Mouse (Mus musculus) liver, embryonic 11.5 days (tissue): ENCODE measurements around the gene Chchd5. TPM values are rescaled to one million over a fixed set of nuclear protein-coding genes. Genes with fewer than 3 reads are reported as not detected.

Source experiments
- ATAC-seq: fragments of 200-750 bp; cut with Nextera tagmentation; replicated peaks from 2 replicates; pipeline ENCODE4 v1.8.0; 2017; ENCODE audit warnings: moderate number of reproducible peaks, mild to moderate bottlenecking, moderate TSS enrichment, moderate library complexity; ENCODE audit not compliant: low FRiP score
- DNase-seq: peaks from one replicate; pipeline ENCODE4 v3.0.0-alpha.2; 2017; ENCODE audit warnings: low spot score
- H3K27ac ChIP-seq: fragments of 300-500 bp; sonication (generic); 2 replicates; pipeline ENCODE4 v1.5.1; 2014; ENCODE audit warnings: mild to moderate bottlenecking, low read depth, low read length, control low read depth
- H3K27me3 ChIP-seq: fragments of 300-500 bp; sonication (generic); replicated peaks from 2 replicates; pipeline ENCODE4 v1.6.1; 2014; ENCODE audit warnings: low read length, mixed read lengths; ENCODE audit not compliant: control insufficient read depth, insufficient read depth
- H3K36me3 ChIP-seq: fragments of 300-500 bp; sonication (generic); 2 replicates; pipeline ENCODE4 v1.6.1; 2014; ENCODE audit warnings: mild to moderate bottlenecking, low read length, moderate library complexity, mixed read lengths; ENCODE audit not compliant: control insufficient read depth, insufficient read depth
- H3K4me1 ChIP-seq: fragments of 300-500 bp; sonication (generic); replicated peaks from 2 replicates; pipeline ENCODE4 v1.6.1; 2014; ENCODE audit warnings: low read length, mixed read lengths; ENCODE audit not compliant: control insufficient read depth, insufficient read depth
- H3K4me2 ChIP-seq: fragments of 300-500 bp; sonication (generic); 2 replicates; pipeline ENCODE4 v1.6.1; 2014; ENCODE audit warnings: mild to moderate bottlenecking, control low read depth, moderate library complexity
- H3K4me3 ChIP-seq: fragments of 300-500 bp; sonication (generic); 2 replicates; pipeline ENCODE4 v1.5.1; 2014; ENCODE audit warnings: low read depth, low read length, control low read depth
- H3K9ac ChIP-seq: fragments of 300-500 bp; sonication (generic); 2 replicates; pipeline ENCODE4 v1.6.1; 2014; ENCODE audit warnings: low read depth, low read length, control low read depth
- H3K9me3 ChIP-seq: fragments of 300-500 bp; sonication (generic); 2 replicates; pipeline ENCODE4 v1.6.1; 2016; ENCODE audit warnings: low read length, inconsistent platforms, mixed read lengths; ENCODE audit not compliant: control insufficient read depth
- WGBS: fragments of 180-500 bp; shearing (Covaris S2); extraction: QIAGEN DNeasy Blood & Tissue Kit; methylation state at CpG from one replicate; pipeline ENCODE4 v1.1.7; 2014; 5-methylcytosine and 5-hydroxymethylcytosine counted together
- polyA plus RNA-seq: library from polyadenylated mRNA; unstranded; fragments of >200 nt; fragmentation: Nextera tagmentation; extraction: Ambion mirVana; gene quantifications from 2 replicates; pipeline ENCODE4 v1.2.1, GENCODE M21; 2014

Gene Chchd5
- polyA plus RNA-seq, 1 experiment from 2014 or later, result 18.6 TPM

- under 1% methylated on average over 35 of the region's 35 CpGs for WGBS
- Histone ChIP-seq H3K27ac (no peak within 1 kb of the TSS), H3K4me3 (peak within 1 kb of the TSS; percentile 77)
Measured at GRCm38 (mm10) chr2:129100784-129101310, 28.7 kb upstream of the Chchd5 start, which contains the start of gene Polr1b. Gene Polr1b, plus strand, starts transcription at chr2:129100995.

GRCm38 (mm10) chr2:129112924-129113323 is 16.6 kb upstream of the Chchd5 start:
- ATAC-seq, result no peak
- 92% methylated on average over 5 of the region's 5 CpGs for WGBS

More at GRCm38 (mm10) chr2:129100784-129101310, 28.7 kb upstream of the Chchd5 start, which contains the start of gene Polr1b:
- ATAC-seq (peak; percentile 99), DNase-seq (peak; percentile 93)
- peak within 1 kb of the TSS; percentile 81 for H3K9ac ChIP-seq
- no peaks in the 10 kb centered on the region for H3K9me3 ChIP-seq
- no peaks in the 10 kb centered on the region for H3K27me3 ChIP-seq
- H3K4me2 ChIP-seq, result peak within 1 kb of the TSS; percentile 66
- H3K4me1 ChIP-seq, result 0 out of 2 replicates have a peak, but pooled peaks cover 2% of the 10 kb centered on the region
- peaks cover 15% of the 10 kb centered on the region; the same call in 1 of the 2 replicates for H3K36me3 ChIP-seq

GRCm38 (mm10) chr2:129115706-129116367 is 13.7 kb upstream of the Chchd5 start:
- WGBS, result 88% methylated on average over 9 of the region's 9 CpGs
- no peaks in the 10 kb centered on the region for H3K27me3 ChIP-seq
- DNase-seq (no peak), ATAC-seq (no peak)
- no peak overlapping the region for H3K9ac ChIP-seq
- no peak overlapping the region for H3K4me2 ChIP-seq
- no peak overlapping the region for H3K27ac ChIP-seq
- no peak overlapping the region for H3K4me3 ChIP-seq
- peaks cover 78% of the 10 kb centered on the region for H3K36me3 ChIP-seq
- H3K9me3 ChIP-seq, result no peaks in the 10 kb centered on the region
- no peaks in the 10 kb centered on the region for H3K4me1 ChIP-seq

More at GRCm38 (mm10) chr2:129112924-129113323, 16.6 kb upstream of the Chchd5 start:
- Histone ChIP-seq H3K27me3 (no peaks in the 10 kb centered on the region), H3K4me1 (no peaks in the 10 kb centered on the region), H3K4me3 (no peak overlapping the region), H3K9me3 (no peaks in the 10 kb centered on the region), H3K4me2 (no peak overlapping the region), H3K27ac (no peak overlapping the region), H3K9ac (no peak overlapping the region), H3K36me3 (peaks cover 62% of the 10 kb centered on the region)
- no peak for DNase-seq

- WGBS, result 90% methylated on average over 1 of the region's 1 CpGs
- no peaks in the 10 kb centered on the region for H3K4me1 ChIP-seq
- ATAC-seq, result no peak
Measured at GRCm38 (mm10) chr2:129116368-129116739, 13.1 kb upstream of the Chchd5 start.

GRCm38 (mm10) chr2:129118061-129118460 is 11.4 kb upstream of the Chchd5 start:
- Histone ChIP-seq H3K9me3 (no peaks in the 10 kb centered on the region), H3K4me1 (no peaks in the 10 kb centered on the region), H3K27me3 (no peaks in the 10 kb centered on the region), H3K9ac (no peak overlapping the region), H3K36me3 (peaks cover 82% of the 10 kb centered on the region), H3K27ac (no peak overlapping the region), H3K4me2 (no peak overlapping the region), H3K4me3 (no peak overlapping the region)
- ATAC-seq (no peak), DNase-seq (no peak)
- 92% methylated on average over 12 of the region's 12 CpGs for WGBS

More at GRCm38 (mm10) chr2:129116368-129116739, 13.1 kb upstream of the Chchd5 start:
- no peak overlapping the region for H3K27ac ChIP-seq
- no peak overlapping the region for H3K4me3 ChIP-seq
- no peaks in the 10 kb centered on the region for H3K27me3 ChIP-seq
- no peak overlapping the region for H3K4me2 ChIP-seq
- peaks cover 84% of the 10 kb centered on the region for H3K36me3 ChIP-seq
- H3K9ac ChIP-seq, result no peak overlapping the region
- DNase-seq, result no peak
- no peaks in the 10 kb centered on the region for H3K9me3 ChIP-seq

- Histone ChIP-seq H3K9ac (no peak overlapping the region), H3K27ac (no peak overlapping the region), H3K27me3 (no peaks in the 10 kb centered on the region), H3K4me3 (no peak overlapping the region), H3K9me3 (no peaks in the 10 kb centered on the region), H3K4me1 (no peaks in the 10 kb centered on the region), H3K4me2 (no peak overlapping the region), H3K36me3 (peaks cover 80% of the 10 kb centered on the region)
- WGBS, result 93% methylated on average over 8 of the region's 8 CpGs
- DNase-seq (no peak), ATAC-seq (no peak)
Measured at GRCm38 (mm10) chr2:129121986-129122385, 7.5 kb upstream of the Chchd5 start.

- WGBS, result 35% methylated on average over 18 of the region's 18 CpGs
- DNase-seq (no peak), ATAC-seq (peak; percentile 44)
- peak overlapping the region; percentile 86 for H3K27ac ChIP-seq
- H3K4me3 ChIP-seq, result peak overlapping the region; percentile 64
- peaks cover 7% of the 10 kb centered on the region for H3K4me1 ChIP-seq
- H3K9me3 ChIP-seq, result peaks cover 5% of the 10 kb centered on the region; the same call in 1 of the 2 replicates
- peaks cover 42% of the 10 kb centered on the region for H3K36me3 ChIP-seq
- H3K9ac ChIP-seq, result peak overlapping the region; percentile 74
- peak overlapping the region; percentile 94 for H3K4me2 ChIP-seq
- no peaks in the 10 kb centered on the region for H3K27me3 ChIP-seq
Measured at GRCm38 (mm10) chr2:129129987-129130545, 566 bp downstream of the Chchd5 start.

- DNase-seq, result no peak
- Histone ChIP-seq H3K4me1 (peaks cover 7% of the 10 kb centered on the region), H3K4me3 (peak overlapping the region; percentile 64), H3K27me3 (no peaks in the 10 kb centered on the region), H3K9me3 (peaks cover 5% of the 10 kb centered on the region; the same call in 1 of the 2 replicates), H3K4me2 (peak overlapping the region; percentile 94), H3K9ac (no peak overlapping the region), H3K27ac (no peak overlapping the region), H3K36me3 (peaks cover 36% of the 10 kb centered on the region)
- no peak for ATAC-seq
- WGBS, result 95% methylated on average over 2 of the region's 2 CpGs
Measured at GRCm38 (mm10) chr2:129130776-129131175, 1.3 kb downstream of the Chchd5 start.
